Mouse (Mus musculus) stomach, adult 2 months (tissue): ENCODE data around the gene Slc26a9. TPM values are rescaled to one million over a fixed set of nuclear protein-coding genes. Genes with fewer than 3 reads are reported as not detected.

Experiments used
- polyA plus RNA-seq: library from polyadenylated mRNA; depleted of rRNA; stranded (reverse); fragments of >200 nt; gene quantifications from 2 replicates; pipeline ENCODE4 v1.2.3, GENCODE M21; 2012; rRNA removed

Gene Slc26a9
- 35.1 and 36.0 TPM in 2 replicates for polyA plus RNA-seq

DNA sequence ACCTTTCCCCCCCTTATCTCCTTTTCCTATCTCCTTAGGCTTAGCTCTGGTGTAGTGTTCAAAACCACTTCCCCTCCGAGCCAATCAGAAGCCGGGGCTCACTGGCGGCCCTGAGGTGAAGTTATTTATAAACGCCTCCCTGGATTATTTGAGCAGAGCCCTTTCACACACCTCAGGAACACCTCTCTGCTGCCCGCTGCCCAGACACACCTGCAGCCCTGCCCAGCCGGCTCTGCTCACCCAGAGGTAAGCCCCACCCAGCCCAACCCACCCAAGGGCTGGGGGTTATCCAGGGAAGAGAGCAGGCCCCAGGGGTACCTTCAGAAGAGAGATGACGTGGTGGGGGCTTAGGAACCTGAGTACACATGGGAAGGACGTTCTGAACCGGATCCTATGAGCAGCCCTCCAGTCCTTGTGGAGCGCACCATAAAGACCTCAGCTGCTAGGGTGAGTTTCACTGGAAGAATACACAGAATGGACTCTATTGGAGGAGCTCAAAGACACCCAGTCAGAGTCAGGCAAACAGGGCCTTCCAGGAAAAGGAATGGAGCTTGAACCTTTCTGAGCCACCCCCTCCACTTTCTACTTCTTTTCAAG, at the start of gene Slc26a9:
Slc26a9 (plus strand) TSS at position 155 of the 597 bp plus-strand sequence.

DNA sequence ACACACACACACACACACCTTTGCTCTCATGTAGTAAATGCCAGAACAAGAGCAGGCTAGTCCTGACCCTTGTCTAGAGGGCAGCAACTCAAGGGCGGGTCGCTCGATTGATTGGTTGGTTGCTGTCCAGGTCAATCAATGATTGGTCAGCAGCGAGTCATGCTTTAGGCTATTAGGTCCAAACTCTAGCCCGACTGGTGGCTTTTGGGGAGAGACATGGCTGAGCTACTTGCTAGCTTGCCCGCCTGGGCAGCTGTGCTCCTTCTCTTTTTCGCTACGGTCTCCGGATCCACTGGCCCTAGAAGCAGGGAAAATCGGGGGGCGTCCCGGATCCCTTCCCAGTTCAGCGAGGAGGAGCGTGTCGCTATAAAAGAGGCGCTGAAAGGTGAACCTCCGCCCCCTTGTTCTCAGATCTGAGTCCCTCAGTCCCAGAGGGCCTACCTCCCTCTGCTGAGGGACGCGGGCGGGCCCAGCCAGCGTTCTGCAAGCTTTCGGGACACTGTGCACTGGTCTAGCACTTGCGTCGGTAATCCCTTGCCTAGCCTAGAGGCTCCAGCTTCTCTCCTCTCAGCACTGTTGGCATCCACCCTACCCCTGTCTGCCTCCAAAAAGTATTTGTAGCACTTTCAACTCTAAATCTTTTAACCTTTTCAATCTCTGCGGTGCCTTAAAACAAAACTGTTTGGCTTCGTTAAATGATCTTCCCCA, 53.5 kb downstream of the Slc26a9 start, which contains the start of gene Pm20d1:
Pm20d1 (plus strand) TSS at position 180 of the 708 bp plus-strand sequence.

Other genes with a start within 250 kb of the Slc26a9 start
- gene Srgap2, start 216.7 kb upstream of the Slc26a9 start, polyA plus RNA-seq = 4.8 and 7.1 TPM in 2 replicates
- 0.05 TPM in 1 of 2 replicates, not detected in the other for gene Fam72a, start 216.1 kb upstream of the Slc26a9 start, polyA plus RNA-seq
- 0.12 and 0.26 TPM in 2 replicates for gene Avpr1b, start 144.8 kb upstream of the Slc26a9 start, polyA plus RNA-seq
- 751 and 829 TPM in 2 replicates for gene Ctse, start 105.7 kb upstream of the Slc26a9 start, polyA plus RNA-seq
- 1.4 and 2.0 TPM in 2 replicates for gene Rab7b, start 55.3 kb upstream of the Slc26a9 start, polyA plus RNA-seq
- 0.49 and 0.75 TPM in 2 replicates for gene Pm20d1, start 53.4 kb downstream of the Slc26a9 start, polyA plus RNA-seq
- gene Slc41a1, start 83.5 kb downstream of the Slc26a9 start, polyA plus RNA-seq = 15.0 and 16.6 TPM in 2 replicates
- 10.9 and 11.7 TPM in 2 replicates for gene Rab29, start 123.2 kb downstream of the Slc26a9 start, polyA plus RNA-seq
- gene Nucks1, start 166.5 kb downstream of the Slc26a9 start, polyA plus RNA-seq = 0.60 and 1.3 TPM in 2 replicates
- gene Slc45a3, start 218.9 kb downstream of the Slc26a9 start, polyA plus RNA-seq = 64.9 and 67.3 TPM in 2 replicates